Mouse (Mus musculus): ENCODE data around the gene Gm3164.
"Not testable (repeated sequence)": the region's sequence is repeated elsewhere in the genome, so short reads cannot be mapped to it uniquely, and the experiment has no call there.

The Gm3164 gene

DNA sequence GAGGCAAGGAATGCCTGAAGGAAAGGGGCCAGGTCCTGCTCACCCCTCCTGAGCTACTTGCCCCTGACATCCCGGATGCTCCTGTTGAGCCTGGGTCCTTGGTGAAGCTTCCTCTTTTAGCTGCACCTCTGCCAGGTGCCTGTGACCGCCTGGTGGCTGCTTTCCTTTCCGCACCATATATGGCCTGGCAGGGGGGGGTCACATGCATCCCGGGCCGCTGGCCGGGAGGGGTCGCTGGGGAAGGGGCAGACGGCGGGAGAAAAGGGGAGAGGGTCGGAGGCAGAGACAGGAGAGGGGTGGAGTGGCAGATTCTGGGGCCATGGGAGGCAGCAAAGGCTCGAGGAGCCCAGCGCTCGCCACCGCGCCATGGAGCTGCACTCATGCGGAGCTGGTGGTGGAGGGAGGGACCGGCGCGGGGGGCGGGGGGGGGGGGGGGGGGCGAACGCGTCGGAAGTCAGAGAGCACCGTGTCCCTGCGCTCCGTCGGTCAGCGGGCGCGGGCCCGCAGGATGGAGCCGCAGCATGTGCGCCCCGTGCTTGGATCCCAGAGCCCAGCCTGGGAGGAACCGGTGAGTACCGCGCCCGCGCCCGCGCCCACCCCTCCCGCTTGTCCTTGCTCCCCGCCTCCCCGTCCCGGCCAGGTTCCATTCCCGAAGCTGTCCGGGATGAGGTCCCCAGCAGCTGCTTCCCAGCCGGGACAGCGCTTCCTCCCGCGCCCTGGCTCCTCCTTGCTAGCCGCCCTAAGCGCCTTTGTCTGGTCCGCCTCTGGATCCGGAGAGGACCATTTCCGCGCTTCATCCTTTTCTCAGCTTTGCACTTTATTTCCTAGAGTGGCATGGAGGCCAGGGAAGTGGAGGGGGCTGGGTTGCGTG is at the start of gene Gm3164:
Gm3164 (plus strand) TSS at position 484 of the 871 bp plus-strand sequence.
- peak; percentile 51 for DNase-seq

DNA sequence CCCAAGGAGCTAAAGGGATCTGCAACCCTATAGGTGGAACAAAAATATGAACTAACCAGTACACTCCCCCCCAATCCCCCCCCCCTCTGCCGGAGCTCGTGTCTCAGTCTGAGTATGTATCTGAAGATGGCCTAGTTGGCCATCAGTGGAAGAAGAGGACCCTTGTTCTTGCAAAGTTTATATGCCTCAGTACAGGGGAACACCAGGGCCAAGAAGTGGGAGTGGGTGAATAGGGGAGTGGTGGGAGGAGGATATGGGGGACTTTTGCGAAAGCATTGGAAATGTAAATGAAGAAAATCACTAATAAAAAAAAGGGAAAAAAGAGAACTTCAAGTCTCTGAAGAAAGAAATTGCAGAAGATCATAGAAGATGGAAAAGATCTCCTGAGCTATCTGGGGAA is 46.3 kb upstream of the Gm3164 start:
- DNase-seq = not testable (repeated sequence)

- DNase-seq = not testable (repeated sequence)
Measured at GRCm38 (mm10) chr14:4369691-4370090, 45.6 kb upstream of the Gm3164 start.

DNA sequence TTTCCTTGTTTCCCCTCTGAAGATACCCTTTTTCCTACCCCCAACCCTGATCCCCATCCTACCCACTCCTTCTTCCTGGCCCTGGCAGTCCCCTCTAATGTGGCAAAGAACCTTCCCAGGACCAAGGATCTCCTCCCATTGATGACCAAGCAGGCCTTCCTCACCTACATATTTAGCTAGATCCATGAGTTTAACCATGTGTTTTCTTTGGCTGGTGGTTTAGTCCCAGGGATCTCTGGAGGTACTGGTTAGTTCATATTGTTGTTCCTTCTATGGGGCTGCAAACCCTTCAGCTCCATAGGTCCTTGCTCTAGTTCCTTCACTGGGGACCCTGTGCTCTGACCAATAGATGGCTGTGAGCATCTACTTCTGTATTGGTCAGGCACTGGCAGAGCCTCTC is 37.4 kb upstream of the Gm3164 start:
- not testable (repeated sequence) for DNase-seq

DNA sequence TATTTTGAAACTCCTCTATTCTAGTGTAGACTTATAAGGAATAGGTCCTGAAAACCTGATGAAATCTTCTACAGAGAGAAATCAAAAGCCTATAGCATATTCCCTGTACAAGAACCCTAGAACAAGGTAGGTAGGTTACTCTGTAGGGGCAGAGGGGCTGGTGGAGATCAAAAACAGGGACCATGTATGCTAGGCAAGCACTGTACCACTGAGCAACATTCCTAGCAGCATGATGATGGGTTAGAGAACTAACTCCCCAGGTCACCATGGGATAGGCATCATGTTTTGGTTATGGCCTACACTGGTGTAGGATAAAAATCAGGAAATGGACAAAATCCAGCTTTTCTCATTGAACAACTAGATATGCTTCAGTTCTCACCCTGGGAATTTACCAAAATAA is 29.6 kb upstream of the Gm3164 start:
- DNase-seq = not testable (repeated sequence)

DNA sequence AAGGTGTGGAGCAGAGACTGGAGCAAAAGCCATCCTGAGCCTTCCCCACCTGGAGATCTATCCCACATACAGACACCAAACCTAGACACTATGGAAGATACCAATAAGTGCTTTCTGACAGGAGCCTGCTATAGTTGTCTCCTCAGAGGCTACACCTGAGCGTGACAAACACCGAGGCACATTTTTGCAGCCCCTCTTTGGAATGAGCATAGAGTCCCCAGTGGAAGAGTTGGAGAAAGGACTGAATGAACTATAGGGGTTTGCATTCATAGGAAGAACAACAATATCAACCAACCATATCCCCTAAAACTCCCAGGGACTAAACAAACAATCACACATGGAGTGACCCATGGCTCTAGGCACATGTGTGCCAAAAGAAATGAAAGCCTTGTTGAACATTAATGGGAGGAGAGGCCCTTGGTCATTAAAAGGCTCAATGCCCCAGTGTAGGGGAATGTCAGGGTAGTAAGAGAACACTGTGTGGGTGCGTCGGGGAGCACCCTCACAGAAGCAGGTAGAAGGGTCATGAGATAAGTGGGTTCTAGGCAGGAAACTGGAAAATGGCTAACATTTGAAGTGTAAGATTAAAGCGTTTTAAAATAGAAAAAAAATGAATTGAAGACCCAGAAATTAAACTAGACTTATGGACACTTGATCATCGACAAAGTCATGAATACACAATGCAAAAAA is 22.3 kb upstream of the Gm3164 start:
- not testable (repeated sequence) for DNase-seq

GRCm38 (mm10) chr14:4397226-4397625 is 18.0 kb upstream of the Gm3164 start, which contains the start of gene Gm3159:
Gm3159 (plus strand) TSS chr14:4397526.
- not testable (repeated sequence) for DNase-seq

DNA sequence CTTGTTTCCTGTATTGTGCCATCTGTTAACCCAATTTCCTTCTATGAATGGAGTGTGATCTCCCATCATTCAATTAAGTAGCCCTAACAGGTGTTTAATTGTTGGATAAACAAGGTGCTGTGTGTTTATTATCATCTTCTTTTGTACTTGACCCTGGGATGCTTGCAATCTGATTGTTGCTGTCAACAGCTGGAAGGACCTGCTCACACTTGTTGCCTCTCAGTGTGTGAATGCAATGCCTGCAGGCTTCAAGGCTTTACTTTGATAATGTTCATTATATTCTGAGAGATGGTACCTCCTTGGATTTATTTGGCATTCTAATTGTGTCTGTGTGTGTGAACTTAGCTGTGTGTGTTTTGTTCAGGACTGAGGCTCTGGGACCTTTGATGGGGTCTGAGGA is 16.6 kb upstream of the Gm3164 start:
- not testable (repeated sequence) for DNase-seq

DNA sequence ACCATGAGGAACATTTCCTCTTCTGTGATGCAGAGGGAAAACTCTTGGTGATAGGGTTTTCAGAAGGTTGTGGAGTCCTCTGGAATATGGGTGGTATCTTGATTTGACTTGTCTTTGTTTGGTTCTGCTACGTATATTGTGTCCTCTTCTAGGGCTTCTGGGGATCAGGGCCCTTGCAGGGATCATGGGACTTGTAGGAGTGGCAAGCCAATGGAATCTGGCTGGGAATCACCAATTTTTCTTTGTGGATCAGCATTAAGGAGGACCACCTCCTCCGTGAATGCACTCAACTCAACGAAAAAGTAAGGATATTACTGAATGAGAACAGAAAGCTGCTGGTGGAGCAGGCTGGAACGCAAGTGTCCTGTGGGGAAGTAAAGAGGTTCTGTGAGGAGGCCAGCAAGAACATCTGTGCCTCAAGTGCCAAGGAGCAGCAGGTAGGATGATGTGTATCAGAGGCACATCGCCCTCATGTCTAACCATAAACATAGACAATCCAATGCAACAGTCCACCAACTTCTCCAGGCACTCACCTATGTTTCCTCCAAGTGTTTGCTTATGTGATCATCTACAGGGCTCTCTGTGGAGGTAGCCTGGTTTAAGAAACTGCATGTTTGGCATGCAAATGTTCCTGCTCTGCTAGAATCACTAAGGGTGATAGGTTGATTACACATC is 15.0 kb upstream of the Gm3164 start:
- not testable (repeated sequence) for DNase-seq

DNA sequence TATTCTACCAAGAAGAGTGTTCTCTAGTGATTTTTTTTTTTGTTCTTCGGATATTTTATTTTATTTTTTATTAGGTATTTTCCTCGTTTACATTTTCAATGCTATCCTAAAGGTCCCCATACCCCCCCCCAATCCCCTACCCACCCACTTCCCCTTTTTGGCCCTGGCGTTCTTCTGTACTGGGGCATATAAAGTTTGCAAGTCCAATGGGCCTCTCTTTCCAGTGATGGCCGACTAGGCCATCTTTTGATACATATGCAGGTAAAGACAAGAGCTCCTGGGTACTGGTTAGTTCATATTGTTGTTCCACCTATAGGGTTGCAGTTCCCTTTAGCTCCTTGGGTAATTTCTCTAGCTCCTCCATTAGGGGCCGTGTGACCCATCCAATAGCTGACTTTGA is 14.0 kb upstream of the Gm3164 start:
- not testable (repeated sequence) for DNase-seq

GRCm38 (mm10) chr14:4403840-4404239 is 11.4 kb upstream of the Gm3164 start:
- not testable (repeated sequence) for DNase-seq

- DNase-seq = not testable (repeated sequence)
Measured at GRCm38 (mm10) chr14:4409939-4410338, 5.3 kb upstream of the Gm3164 start.

DNA sequence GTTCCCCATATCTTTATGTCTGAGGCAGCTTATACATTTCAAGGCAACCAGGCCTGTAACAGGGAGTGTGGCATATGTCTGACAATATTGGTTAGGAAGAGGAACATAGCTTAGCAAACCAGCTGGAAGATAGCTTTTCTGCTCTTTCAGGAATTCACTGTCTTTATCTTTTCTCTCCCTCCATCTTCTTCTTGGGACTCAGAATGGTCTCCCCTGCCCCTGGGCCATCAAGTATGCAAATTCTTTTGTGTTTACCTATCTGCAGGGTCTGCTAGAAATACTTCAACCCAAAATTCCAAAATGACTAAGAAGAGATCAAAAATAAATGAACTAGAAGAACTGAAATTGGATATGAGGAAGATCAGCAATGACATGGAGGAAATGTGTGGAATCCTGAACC is 15.4 kb downstream of the Gm3164 start, which contains the start of gene Gm3173:
Gm3173 (plus strand) TSS at position 301 of the 400 bp plus-strand sequence.
- not testable (repeated sequence) for DNase-seq

DNA sequence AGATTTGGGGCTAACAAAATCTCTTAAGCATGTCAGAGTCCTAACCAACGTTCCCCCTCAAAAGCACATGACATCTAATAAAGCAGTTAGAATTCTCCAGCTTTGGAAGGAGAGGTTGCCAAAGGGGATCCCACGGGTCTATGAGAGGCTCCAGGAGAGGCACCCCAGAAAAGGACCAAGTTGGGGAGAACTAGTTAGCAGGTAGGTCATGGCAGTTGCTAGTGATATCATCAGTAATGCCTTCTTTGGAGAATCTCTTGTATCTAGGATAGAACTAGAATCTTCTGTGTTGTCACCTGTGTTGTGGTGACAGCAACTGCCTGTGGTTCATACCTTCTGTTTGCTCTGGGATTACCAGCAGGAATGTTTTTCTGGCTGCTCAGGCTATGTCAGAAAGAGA is 66.2 kb downstream of the Gm3164 start, which contains the start of gene Gm3182:
Gm3182 (plus strand) TSS at position 301 of the 400 bp plus-strand sequence.
- not testable (repeated sequence) for DNase-seq
